Mouse (Mus musculus) testis, adult 2 months (tissue): ENCODE measurements around the gene Arhgap19.

Experiments
- CTCF ChIP-seq: fragments of 200-500 bp; IDR thresholded peaks from 2 replicates; pipeline ENCODE4 v1.5.1; 2012; ENCODE audit warnings: low read depth, mild to moderate bottlenecking, inconsistent platforms, low read length, moderate library complexity; ENCODE audit not compliant: control insufficient read depth, insufficient read depth, insufficient replicate concordance
- POLR2A ChIP-seq: fragments of 200-500 bp; IDR thresholded peaks from 2 replicates; pipeline ENCODE4 v1.6.1; 2012; ENCODE audit warnings: low read depth, mild to moderate bottlenecking, inconsistent platforms, low read length, moderate library complexity; ENCODE audit not compliant: control insufficient read depth

DNA sequence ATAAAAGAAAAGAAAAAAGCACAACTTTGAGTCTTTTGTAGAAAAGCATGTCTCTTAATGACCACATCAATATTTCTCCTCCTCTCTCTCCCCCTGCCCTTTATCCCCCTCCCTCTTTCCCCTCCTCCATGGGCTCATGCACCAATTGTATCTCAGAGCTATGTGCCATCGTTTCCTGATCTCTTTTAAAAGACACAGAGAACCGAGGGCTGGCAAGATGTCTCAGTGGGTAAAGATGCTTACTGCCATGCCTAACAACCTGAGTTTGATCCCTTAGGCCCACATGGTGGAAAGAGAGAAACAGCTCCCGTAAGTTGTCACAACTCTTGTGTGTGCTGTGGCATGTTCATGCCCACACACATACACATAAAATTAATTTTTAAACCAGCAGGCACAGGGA, 34.9 kb upstream of the Arhgap19 start:
- TF ChIP-seq POLR2A (no peak), CTCF (no peak)
